Mouse (Mus musculus) heart, adult 8-10 months (tissue): ENCODE results near the gene Rgr. TPM values are rescaled to one million over a fixed set of nuclear protein-coding genes. Genes with fewer than 3 reads are reported as not detected.
A peak's percentile ranks its signal among the peaks of the same experiment; 100 is the strongest.

Source experiments
- DNase-seq: peaks from one replicate; pipeline ENCODE4 v3.0.0; 2022; ENCODE audit warnings: low spot score
- total RNA-seq, 4 experiments: library from RNA; stranded (reverse); gene quantifications; 2 replicates each; pipeline ENCODE4 v1.2.4; 2022

The Rgr gene
- not detected for total RNA-seq

DNA sequence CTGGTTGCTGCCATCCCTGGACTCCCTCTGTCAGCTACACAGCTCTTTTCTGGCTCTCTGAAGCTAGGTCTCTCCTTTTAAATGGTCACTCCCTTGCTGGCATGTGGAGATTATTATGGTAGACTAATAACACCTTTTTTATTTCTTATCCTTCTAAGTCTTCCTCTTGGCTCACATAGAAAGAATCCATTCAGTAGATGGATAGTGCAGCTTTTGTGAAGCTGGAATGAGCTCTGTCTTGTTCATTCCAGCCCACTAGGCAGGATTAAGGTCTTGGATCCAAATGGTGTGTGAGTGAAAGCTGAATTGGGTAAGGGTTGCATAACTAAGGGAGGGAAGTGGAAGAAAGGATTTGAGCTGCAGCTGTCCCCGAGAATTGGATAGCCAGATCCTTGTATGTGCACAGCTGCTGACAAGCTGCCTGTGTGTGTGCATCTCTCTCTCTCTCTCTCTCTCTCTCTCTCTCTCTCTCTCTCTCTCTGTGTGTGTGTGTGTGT is at the start of gene Rgr:
Gene Rgr (minus strand): TSS at position 51 of the 497 bp plus-strand sequence.
- no peak for DNase-seq

DNA sequence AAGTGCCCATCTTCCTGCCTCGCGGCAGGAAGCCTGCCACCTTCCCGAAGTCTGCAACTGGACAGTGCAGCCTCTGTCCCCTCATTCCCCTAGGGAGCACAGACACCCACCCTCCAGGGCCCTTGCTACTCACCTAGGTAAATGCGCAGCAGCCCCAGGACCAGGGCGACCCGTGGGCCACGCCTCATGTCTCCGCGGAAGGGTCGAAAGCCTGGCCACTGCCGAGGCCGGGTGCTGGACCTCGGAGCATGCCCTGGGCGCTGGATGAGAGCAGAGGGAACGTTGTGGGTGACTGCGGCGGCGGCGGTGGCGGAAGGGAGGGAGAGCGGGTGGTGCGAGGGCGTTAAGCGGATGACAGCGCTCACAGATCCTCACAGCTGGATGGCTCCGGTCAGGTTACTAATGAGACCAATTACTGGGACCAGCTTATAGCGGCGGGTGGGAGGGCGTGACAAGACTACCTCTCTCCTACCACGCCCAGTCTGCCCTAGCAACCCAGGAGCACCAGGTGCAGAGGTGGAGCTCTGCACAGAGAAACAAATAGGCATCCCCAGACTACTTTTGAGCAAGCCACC is 49.3 kb upstream of the Rgr start, which contains the start of gene Cdhr1:
Gene Cdhr1 (minus strand): TSS at position 392 of the 575 bp plus-strand sequence.
- DNase-seq: no peak

DNA sequence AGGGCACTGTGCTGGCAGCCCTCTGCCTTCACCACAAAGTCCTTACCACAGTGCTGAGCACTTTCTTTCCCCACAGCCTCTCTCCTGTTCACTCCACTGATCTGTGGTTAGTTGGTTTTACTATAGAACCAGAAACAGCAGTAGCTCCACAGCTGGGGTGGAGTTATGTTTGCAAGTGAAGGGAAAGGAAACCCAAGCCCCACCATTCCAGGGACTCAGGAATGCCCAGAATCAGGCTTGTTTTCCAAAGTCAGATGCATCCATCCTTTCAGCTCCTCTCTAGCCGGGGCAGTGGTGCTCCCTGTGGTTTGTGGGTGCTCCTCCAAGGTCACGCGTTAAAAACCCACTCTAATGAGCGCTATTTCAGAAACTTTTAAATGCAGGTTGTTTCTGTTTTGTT is 46.8 kb upstream of the Rgr start:
- DNase-seq: no peak

DNA sequence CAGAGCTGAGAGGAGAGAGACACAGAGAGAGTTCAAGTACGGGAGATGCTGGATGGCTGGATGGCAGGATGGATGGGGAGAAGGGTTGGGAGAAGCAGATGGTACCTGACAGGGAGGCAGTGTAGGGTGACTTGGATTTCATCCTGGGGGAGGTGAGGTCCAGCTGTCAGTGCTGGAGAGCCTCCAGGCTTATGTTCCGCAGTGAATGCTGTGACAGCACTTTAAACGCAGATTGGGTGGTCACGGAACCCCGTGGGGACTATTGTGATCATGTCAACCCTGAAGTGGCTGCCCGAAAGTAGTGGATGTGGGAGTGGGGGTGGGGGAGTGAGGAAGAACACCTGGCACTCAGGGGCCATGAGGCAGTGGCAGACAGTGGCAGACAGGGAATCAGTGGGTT is 45.7 kb upstream of the Rgr start:
- DNase-seq: no peak

DNA sequence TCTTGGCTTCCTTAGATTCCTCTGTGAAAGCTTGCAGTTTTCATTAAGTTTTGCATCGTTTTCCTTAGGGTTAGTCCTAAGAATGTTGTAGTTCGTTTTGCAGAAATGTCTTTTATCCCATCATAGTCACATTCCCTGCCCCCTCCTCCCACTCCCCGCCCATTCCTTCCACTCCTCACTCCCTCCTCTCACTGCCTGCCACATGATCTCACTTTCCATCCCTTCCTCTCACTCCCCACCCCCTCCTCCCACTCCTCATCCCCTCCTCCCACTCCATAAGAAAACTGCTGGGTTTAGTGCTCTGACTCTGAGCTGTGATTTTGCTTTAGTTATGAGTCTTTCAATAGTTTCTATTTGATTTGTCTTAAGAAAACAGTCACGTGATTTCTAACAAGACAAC is 35.0 kb upstream of the Rgr start:
- no peak for DNase-seq

DNA sequence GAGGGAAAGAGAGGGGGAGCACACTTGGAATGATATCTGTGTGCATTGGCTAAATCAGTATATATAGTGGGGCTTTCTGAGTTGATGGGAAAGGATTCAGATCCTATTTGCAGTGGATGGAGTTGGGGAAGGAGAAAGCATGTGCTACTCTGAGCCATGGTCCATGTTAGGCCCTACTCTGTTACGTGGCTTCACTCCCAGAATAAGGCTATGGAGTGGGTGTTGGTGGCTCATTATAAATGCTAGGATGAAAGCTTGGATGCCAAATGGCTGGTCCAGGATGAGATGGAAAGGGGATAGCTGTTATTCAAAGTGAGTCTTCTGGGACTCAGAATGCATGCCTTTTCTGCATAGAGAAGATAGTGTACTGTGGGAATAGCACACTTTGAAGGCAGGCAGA is 32.0 kb upstream of the Rgr start:
- DNase-seq: no peak

DNA sequence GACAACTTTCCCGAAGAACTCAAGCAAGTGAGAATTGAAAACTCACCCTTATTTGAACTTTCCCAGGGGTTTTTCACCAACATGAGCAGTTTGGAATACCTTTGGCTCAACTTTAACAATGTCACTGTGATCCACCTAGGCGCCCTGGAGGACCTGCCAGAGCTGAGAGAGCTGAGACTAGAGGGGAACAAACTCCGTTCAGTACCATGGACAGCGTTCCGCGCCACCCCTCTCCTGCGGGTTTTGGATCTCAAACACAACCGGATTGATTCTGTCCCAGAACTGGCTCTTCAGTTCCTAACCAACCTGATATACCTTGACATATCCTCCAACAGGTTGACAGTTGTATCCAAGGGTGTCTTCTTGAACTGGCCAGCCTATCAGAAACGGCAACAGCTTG is 19.8 kb upstream of the Rgr start:
- DNase-seq: peak; percentile 10

DNA sequence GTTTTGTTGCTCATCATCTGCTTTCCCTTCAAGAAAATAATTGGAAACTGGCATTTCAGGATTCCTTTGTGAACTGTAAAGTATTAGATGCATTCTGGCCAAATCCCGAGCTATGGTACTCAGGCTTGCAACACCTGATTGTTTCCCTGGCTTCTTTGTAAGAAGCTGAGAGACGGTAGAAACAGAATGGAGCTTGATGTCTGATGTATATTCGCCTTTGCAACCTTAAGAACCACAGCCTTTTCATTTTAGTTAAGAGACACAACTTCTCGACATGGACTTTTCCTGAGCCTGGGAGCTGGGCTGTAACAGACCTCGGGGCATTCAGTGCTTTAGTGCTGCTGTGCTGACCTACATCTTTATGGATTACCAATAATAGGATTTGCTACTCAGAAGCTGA is 18.9 kb upstream of the Rgr start, which contains the start of gene Lrit2:
Gene Lrit2 (plus strand): TSS at position 301 of the 400 bp plus-strand sequence.
- no peak for DNase-seq

DNA sequence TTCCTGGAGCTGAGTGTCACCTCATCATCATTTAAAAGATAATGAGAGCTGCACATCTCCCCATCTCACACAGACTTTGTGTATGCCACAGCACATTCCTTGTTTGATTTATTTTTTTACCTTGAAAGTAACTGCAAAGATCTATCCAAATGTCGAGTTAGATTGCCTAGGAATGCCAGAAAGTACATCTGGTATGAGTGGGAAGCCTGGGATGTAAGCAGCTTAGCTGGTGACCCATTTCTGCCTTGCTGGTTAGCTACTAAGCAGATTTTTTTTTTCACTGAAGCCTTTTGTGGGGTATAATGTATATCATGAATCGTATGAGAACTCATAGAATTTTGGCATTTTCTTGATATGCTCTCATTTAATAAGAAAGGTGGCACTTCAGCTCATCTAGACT is 17.9 kb upstream of the Rgr start:
- DNase-seq: no peak

DNA sequence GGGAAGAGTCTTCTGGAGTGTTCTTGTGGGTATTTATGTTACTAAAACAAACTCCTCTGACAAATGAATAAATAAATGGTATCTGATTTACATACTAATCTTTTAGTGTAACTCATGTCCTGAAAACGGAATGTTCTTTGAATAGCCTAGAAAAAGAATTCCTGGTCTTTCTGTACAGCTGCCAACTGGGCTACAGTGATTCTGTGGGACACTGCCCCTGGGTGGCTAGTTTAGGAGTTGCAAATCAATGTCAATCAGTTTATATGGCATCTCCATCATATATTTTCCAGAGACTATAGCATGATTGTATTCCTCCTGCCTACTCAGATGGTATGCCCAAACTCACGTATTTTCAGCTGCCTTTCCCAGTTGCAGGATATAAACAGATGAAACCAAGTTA is 16.1 kb upstream of the Rgr start:
- DNase-seq: no peak

DNA sequence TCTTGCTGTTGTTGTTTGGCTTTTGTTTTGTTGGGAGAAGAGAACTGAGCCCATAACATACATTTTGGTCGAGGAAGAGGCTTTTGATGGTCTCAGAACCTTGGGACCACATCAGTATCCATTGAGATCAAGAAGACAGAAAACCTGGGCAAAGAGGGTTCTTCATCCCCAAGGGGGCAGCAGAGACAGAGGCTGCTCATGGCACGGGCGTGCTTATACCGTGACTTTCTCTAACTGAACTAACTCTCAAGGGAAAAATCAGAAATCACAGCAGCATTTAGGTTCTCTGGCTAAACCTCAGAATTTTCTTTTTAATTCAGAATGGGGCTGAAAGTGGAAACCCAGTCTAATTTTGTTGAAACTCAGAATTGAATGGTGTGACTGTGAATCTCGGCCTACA is 14.3 kb downstream of the Rgr start:
- DNase-seq: no peak

DNA sequence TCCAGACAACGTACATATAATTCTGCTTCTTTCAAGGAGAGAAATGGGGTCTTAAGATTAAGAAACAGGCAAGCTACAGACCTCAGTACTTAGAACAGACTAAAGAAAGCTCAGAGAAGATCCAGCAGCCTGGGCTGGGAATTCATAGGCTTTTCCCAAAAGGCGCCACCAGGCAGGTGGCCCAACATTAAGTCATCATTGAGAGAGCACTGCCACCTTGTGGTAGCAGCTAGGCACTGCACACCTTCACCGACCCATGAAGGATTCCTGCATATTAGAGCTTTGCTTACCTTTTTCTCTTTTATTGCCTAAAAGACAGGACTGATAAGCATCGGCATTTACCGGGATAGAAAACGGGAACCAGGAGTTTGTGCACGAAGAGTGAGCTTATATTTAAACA is 15.5 kb downstream of the Rgr start:
- peak; percentile 72 for DNase-seq

DNA sequence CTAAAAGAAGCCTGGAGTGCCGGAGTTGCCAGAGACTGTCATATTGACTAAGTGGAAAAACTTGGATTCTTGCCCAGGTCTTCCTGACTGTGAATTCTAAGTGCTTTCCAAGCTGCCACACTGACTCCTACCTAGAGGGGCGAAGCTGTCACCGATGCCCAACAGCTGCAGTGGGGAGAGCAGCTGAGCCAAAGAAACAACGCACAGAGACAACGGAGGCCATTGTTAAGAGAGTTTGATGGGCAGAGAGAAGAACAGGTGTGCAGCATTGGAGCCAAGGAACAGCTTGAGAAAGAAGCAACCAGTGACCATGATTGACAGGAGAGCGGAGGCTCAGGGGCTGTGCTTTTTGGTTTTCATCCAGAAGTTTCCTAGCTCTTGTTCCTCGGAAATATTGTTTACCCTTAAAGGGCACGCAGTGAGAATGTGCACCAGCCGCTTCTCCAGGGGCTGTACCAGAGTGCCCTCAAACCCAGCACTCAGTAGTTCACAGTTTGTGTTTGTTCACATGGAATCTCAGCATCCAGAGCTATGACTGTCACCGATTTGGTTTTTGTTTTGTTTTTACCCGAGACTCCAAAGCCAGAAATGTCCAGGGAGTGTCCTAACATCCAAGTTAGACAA is 16.2 kb downstream of the Rgr start:
- DNase-seq: no peak

DNA sequence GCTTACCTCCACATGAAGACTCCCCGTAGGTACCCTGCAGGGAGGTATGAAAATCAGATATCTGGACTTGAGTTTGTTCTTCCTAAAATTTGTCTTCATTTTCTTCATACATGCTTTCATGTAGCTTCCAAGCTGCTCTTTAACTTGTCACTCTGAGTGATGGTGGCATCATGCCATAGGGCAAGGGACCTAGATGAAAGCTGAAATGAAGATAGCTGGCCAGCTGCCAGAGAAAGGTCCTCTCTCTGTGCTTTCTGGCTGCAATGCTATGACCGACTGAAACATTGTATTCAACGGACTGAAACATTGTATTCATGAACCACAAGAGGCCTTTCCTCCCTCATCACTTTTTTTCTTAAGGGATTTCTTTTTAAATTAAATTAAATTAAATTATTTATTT is 20.2 kb downstream of the Rgr start:
- no peak for DNase-seq

DNA sequence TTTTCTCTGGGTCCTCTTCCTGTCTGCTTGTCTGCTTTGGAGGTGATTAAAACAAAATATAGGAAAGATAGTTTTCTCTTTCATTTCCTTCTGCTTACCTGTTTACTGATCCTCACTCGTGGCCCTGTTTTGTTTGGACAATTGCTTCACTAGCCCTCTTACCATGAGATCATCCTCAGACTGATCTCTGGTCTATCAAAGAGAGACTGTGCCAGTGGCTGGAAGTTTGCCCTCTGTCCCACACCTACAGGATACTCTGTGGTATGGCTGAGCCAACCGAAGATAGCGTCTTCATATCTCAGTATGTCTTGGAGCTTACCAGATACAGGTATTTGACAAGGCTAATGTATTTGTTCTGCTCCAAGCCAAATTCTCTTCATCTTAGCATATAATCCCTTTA is 20.8 kb downstream of the Rgr start:
- DNase-seq: no peak

DNA sequence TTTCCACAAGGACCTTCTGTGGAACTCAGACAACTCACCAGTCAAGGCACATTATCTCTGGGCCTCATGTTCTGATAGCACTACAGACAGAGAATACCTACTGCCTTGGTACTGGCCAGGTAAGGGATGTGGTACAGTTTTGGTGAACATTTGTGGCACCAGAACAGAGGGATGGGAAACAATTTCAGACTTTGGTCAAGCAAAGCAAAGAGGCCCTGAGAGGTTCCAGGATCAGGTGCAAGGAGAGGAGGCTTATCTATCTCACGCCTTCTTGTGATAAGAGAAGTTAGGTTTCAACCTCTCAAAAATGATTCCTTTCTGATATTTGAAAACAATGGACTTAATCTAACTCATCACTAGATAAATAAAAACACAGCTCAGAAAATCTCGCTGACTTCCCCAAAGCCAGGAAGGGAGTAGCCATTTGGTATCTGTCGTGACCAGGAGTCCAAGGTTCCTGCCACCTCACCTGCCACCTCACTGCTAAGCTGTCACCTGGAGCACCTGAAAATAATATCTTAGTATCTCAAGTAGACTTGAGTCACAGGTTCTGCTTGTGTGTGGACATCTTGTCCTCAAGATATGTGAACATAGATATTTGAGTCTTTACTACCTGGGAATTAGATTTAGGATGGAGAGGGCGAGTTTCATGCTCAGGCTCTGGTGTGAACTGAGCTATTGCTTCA is 21.4 kb downstream of the Rgr start:
- no peak for DNase-seq

DNA sequence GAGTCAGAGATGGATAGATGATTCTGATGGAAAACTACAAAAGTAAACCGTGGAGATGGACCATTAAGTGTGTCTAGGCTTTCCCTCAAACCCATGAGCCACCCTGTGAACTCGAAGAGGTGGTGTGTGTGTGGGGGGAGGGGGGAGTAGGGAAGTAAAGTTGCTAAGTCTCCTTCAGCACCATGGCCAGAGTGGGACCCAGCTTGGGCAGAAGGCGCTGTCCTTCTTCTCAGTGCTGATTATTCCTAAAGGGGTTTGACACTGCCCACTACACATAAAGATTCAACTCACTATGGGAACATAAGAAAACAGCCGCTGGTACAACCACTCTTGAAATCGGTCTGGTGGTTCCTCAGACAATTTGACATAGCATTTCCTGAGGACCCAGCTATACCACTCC is 32.9 kb downstream of the Rgr start:
- no peak for DNase-seq

DNA sequence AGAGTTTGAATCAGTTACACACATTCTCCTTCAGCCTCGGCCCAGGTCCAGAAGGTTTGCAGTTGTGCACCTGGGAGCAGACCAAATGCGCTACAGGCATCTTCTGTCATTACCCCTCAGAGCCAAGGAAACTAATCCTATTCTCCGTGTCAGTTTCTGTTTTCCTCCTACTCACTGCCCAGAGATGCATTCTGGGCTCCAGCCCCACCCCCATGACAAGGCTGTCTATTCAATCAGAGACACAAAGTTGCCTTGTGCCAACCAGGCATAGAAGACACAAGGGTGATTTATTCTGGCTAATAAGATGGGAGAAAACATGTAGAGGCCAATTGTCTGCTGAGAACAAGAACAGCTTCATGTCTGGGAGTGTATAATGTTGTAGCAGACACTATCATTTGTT is 35.1 kb downstream of the Rgr start:
- DNase-seq: no peak

DNA sequence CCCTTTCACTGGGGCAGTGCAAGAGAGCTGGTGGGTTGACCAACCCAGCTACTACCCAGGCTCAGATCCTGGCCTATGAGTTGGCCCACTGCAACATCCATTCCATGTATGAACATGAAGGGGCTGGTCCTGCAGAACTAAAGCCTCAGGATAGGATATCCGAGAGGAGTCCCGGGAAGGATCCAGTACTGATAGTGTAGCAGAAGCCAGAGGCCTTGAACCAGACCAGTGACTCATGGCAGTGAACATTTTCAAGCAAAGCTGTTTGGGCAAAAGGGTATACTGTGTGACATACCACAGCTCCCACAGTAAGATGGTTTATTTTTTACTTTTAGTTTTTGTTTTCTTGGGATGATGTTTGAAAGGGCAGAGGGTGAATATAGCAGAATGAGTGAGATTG is 39.1 kb downstream of the Rgr start:
- no peak for DNase-seq

DNA sequence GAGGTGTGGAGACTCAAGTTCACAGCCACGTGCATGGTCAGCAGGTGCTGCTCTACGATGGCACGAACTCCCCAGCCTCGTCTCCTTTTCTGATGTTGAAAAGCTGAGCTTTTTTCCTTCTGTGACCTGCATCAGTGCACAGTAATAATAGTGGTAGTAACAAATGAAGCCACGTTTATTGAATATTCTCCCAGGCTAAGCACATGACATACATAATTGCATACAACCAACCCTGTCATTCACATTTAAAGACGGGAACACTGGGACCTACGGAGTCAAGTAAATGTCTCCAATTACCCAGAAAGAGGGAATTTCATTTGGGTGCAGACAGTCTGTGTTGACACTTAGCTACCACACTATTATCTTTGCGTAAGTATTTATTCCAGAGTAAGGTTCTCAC is 42.3 kb downstream of the Rgr start:
- DNase-seq: no peak

DNA sequence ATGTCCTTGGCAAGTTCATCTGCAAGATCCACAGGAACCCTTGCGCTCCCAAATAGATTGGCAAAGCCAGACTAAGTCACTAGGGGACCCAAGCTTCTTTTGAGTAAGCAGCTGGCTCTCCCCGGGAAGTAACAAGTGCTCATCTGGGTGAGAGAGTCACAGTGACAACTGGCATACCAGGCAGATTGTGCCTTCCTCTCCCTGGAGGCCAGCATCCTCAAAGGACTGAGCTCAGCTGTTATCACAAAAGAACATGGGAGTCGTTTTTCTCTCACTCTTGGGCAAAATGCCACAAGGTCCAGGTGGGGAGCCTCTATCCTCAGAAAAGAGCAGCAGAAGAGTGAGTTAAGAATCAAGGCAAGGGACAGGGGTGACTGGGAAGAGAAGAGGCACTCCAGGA is 42.9 kb downstream of the Rgr start:
- no peak for DNase-seq

DNA sequence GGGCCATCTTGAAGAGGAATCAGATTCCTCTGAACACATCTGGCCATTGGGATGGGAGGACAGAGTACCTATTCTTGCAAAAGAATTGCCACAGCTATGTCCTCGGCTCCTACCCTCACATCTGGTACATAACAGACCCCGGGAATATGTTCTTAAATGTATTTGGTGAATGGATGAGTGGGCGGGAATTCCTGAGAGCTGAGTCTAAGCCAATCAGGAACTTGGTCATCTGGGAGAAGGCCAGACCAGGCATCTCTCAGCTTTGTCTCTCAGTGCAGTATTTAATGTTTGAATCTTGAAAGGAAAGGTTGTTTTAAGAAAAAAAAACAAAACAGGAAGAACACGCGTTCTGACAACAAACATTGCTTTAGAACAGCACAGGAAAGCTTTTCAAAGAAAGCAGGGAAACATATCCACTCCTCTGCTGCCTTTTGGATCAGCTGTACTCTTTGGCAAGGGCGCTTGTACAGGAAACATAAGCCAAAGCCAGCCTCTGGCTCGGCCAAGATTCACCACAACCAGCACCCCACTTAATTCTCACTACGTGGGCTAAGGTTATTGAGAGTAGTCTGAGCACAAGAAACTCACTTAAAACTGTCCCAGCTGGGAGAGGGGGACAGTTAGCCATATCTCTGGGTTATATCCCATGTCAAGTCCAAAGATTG is 45.2 kb downstream of the Rgr start:
- no peak for DNase-seq

DNA sequence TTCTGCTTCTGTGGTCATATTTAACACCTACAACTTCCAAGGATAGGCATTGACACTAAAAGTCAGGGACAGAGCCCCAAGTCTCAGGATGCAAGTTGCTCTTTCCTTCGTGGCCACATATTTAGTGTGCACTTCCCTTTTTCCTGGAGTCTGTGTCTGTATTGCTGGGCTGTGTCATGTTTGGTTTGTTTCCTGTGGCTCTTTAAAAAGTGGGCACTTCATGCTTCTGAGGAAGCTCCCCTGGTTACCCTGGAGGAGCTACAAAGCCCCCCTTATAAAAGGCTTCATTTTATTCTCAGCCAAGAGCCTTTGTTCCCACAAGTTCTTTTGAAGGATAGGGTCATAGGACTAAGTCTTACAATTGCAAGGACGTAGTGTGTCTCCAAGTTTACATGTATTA is 45.9 kb downstream of the Rgr start:
- DNase-seq: no peak
